Mouse (Mus musculus): Measurements from ENCODE around the gene Wdfy2.
"Not testable (repeated sequence)": the region's sequence is repeated elsewhere in the genome, so short reads cannot be mapped to it uniquely, and the experiment has no call there.

The Wdfy2 gene

GRCm38 (mm10) chr14:62880084-62880851, 42.8 kb downstream of the Wdfy2 start:
- no peak for DNase-seq (ENCODE audit: low spot score)

DNA sequence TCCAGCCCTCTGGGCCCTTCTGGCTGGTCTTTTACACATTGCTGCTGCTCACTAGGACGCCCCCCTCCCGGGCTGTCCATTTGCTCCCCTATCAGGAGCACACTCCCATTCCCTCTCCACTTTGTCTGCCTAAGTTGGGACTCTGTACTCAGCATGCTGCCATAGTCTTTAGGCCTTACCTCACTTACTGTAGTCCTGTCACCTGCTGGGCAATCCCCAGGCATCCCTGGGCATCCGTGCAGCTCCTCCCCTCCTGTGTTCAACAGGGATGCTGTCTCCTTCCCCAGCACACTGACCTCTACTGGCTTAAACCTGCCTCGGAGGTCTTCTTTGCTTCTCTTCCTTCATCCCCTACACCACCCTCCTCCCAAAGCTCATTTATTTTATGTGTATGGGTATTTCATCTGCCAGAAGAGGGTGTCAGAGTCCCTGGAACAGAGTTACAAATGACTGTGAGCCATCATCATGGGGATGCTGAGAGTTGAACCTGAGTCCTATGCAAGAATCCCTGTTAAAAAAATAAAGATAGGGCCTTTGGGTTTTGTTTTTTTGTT, 44.7 kb downstream of the Wdfy2 start:
- no peak for DNase-seq (ENCODE audit: low spot score)

- DNase-seq (ENCODE audit: low spot score): no peak
These were observed 46.1 kb downstream of the Wdfy2 start for GRCm38 (mm10) chr14:62883551-62883950.

DNA sequence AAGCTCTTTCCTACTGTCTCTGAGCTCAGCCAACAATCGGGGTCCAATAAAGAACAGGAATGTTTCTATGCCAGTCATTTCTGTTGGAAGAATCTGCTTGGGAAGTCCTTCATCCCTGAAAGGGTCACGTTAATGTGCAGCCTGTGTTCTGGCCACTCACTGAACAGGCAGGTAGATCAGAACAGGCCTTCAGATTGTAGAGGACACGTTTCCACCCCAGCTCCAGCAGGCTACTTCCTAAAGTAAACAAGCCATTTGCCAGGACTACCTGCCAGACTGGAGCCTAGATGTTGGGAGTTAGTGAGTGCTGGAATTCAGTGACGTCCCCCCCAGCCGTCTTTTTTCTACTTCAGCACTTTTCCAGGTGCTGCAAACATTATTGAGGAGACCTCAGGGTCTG, 46.7 kb downstream of the Wdfy2 start:
- DNase-seq (ENCODE audit: low spot score): no peak

DNA sequence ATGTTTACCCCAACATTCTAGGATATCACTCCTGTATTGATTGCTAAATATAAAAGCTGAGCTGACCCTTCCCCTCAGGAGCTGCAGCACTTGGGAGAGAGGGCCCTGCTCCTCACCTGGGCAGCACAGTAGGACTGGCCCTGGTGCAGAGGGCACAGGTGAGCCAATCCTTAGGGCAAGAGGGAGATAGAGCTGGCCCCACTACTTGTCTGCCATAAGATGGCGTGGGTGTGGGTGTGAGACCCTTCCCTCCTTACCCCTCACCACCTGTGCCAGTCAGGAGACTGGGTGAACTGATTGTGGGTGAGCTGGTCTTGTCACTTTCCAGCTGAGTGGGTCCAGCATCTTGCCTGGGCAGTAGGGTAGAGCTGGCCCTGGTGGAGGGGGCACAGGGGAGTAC, 47.2 kb downstream of the Wdfy2 start:
- no peak for DNase-seq (ENCODE audit: low spot score)

DNA sequence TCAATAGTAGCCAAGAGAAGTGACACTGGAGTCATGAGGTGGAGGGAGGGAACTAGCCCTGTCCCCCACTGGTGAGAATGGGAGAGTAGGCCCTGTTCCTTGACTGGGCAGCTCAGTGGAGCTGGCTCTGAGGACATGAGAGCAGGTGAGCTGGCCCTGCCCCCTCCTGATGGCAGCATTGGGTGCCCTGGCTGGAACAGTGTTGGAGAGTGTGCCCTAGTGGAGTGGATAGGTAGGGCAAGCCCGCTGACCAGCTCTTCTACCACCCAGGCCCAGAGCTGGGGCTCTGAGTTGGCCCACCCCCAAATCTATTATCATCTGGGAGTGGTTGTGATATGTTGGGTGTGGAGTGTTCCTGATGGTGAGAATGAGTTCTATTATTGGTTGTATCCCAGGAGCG, 47.7 kb downstream of the Wdfy2 start:
- DNase-seq (ENCODE audit: low spot score): no peak

DNA sequence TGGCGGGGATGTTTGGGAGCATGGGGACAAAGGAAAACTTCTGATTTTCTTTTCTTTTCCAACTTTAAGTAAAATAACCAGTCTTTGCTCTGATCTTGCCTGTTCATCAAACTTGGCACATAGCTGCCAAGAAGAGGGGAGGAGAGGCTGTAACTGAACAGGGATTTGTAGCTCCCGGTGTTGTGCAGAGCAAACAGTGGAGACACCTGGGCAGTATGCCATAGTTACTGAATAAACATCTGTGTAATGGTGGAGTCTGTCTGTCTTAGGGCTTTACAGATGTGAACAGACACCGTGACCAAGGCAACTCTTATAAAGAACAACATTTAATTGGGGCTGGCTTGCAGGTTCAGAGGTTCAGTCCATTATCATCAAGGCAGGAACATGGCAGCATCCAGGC, 53.9 kb downstream of the Wdfy2 start:
- no peak for DNase-seq (ENCODE audit: low spot score)

DNA sequence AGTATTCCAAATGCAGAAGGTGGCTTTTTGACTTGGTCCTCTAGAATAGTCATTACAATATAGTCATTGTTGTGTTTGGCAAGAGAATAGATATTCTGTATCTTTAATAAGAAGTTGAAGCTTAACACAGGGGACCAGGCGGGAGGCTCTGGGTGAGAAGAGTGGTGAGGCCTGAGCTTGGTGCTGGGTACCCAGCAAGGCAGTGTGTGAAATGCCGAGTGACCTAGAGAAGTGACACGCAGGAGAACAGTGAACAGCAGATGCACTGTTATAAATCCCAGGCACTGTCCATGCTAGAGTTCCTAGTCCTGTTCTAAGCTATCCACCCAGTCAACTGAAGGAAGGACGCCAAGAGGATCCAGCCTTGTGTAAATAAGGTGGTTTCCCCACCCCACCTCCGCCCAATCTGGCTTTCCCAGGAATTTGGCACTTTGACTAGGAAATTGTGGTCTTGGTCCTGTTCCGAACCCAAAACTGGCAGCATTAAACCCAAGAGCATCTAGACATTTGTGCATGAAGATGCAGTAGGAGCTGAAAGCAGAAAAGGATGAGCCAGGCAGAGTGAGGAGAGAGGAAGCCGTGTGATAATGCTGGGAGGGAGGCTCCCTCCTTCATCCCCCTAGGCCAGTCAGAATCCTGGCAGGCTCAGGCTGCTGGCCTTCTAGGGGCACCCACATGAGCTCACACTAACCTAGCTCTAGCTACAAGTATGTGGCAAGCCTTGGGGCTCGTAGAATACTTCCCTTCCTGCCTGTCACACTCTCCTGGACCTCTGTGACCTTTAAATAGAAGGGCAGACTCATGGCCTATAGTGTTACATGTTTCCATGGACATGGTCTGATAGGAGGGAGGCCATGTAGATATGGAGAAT, 55.5 kb downstream of the Wdfy2 start:
- no peak for DNase-seq (ENCODE audit: low spot score)

DNA sequence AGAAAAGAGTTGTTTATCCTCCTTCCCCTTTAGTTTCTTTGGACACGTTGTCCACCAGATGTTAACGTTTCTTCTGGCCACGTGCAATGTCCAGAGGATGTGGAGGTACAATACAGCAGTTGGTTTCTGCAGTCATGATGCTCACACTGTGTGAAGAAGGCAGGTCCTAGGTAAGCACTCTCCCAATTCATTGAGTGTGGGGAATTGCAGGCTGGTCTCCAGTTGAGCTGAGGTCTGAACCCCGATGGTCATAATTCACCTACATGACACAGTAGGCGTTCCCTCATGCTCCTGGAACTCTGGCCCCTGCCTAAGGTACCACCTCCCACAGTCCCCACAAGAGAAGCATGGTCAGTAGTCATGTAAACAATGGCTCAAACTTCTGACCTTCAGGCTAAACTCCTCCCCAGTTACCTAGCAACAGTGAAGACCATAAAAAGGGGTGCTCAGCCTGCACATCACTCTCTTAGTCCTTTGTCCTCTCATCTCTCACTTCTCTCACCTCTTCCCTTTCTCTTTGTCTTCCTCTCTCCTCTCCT, 56.2 kb downstream of the Wdfy2 start:
- not testable (repeated sequence) for DNase-seq (ENCODE audit: low spot score)

GRCm38 (mm10) chr14:62894924-62895840, 57.7 kb downstream of the Wdfy2 start:
- DNase-seq (ENCODE audit: low spot score): no peak

GRCm38 (mm10) chr14:62898061-62898460, 60.6 kb downstream of the Wdfy2 start:
- DNase-seq (ENCODE audit: low spot score): no peak

GRCm38 (mm10) chr14:62907888-62908287, 70.4 kb downstream of the Wdfy2 start:
- no peak for DNase-seq (ENCODE audit: low spot score)

DNA sequence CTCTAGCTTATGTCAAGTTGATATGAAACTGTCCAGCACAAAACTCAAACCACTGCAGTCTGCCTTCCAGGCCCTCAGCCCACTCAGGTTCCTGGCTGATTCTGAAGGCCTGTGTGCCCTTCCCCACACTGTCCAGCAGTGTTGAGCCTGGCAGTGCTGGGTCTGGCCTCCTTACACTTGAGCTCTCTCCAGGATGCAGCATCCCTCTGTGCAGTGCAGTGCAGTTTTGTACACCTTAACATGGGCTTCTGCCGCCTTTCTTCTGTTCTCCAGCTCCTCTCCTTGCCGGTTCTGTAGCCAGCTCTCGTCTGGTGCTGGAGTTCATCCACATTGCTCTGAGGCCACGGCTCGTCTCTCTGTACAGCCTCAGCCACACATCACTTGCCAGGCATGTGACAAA, 71.1 kb downstream of the Wdfy2 start:
- DNase-seq (ENCODE audit: low spot score): no peak

DNA sequence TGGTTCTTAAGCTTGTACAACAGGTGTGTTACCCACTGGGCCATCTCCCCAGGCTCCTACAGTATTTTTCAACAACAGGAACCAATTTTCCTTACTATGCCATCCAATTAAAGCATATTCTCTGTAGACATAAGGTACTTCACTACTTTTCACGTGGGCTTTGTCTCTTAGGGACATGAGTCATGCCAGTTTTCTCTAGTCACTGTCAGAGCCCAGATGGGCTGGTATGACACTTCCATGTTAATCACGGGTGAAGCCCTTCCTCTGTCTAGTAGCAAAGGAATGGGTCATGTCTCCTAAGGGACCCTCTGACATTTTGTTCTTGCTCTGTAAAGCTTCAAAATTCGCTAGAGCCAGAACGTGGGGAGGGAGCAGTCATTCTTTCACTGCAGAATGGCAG, 73.4 kb downstream of the Wdfy2 start:
- no peak for DNase-seq (ENCODE audit: low spot score)

DNA sequence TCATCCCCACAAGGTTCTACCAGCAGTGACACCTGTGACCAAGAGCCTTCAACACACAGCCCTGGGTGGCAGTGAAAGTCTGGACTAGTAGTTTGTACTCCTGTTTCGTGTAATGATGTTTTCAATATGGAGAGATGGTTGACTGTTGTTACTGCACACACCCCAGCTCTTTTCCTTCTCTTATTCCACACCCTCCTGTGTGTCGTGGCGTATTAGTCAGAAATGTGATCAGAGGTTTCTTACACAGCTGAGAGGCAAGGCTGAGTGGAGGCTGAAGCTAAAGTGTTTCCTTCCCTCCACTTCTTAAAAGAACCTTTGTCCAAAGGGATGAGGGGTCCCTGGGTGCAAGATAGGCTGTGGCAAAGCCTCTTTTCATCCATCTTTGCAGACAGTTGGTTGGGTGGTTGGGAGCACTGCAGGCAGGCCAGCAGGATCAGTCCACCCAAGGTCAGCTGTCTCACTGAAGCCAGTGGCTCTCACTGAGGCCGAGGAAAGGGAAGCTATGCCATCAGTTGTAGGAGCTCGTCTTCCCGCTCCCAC, 77.7 kb downstream of the Wdfy2 start:
- no peak for DNase-seq (ENCODE audit: low spot score)

DNA sequence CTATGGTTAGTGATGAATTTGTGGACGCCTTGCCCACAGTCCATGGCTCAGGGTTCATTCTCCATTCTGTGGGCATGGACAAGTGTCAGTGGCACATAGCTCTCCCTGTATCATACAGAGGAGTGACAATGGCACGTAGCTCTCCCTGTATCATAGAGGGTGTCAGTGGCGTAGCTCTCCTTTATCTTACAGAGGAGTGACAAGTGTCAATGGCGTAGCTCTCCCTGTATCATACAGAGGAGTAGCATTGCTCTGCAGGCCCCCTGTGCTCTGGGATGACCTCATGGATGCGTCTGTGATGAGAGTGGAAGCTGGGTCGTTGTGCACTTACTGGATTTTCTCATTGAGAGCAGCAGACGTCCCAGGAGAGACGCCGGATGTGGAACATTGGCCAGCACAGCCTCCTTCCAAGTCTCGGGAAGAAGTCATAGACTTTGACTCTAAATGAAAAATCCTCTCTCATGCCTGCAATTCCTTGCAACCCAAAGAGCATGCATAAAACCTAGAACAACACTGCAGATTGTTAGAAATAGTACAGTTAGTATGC, 79.1 kb downstream of the Wdfy2 start:
- no peak for DNase-seq (ENCODE audit: low spot score)

DNA sequence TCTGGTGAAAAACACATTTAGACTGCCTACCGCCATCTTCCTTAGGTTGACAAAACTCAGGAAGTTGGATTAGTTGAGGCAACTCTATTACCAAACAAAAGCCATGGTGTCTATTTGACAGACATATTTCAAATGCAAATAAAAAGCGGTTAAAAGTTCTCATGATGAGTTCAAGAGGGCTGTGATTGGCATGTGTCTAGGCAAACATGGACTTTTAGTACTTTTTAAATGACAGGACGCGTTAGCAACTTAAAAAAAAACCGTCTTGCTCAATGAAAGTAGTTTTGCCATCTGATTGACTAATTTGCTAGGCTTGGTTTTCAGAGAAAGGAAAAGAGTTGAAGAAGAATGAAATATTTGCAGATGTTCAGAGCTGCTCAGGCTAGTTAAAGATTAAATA, 83.9 kb downstream of the Wdfy2 start:
- no peak for DNase-seq (ENCODE audit: low spot score)

- DNase-seq (ENCODE audit: low spot score): no peak
These were observed 85.2 kb downstream of the Wdfy2 start for GRCm38 (mm10) chr14:62922637-62923036.

GRCm38 (mm10) chr14:62924800-62925199, 87.3 kb downstream of the Wdfy2 start:
- DNase-seq (ENCODE audit: low spot score): no peak

DNA sequence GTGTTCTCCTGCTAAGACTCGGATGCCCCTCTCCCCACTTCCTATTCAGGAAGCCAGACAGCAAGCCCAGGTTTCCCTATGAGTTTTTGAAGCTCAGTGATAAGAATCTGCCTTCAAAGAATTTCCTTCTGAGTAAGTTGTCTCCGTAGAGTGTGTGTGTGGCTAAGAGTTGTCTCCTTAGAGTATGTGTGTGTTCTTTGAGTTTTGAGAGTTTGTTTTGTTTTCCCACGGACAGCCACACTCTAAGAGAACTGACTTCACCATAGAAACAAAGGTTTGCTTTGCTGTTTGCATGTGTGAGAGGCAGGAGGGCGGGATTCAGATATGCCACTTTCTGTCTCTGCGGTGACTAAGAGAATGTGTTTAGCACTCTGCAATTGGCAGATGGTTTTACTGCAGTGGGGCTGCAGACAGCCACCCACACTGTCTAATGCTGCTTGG, 90.6 kb downstream of the Wdfy2 start:
- DNase-seq (ENCODE audit: low spot score): no peak

- DNase-seq (ENCODE audit: low spot score): no peak
These were observed 97.9 kb downstream of the Wdfy2 start for GRCm38 (mm10) chr14:62935361-62935760.

All from spleen, adult 12 weeks (tissue).